Mouse (Mus musculus) MEL (cell line): Measurements from ENCODE around the gene Cnih2. TPM values are rescaled to one million over a fixed set of nuclear protein-coding genes. Genes with fewer than 3 reads are reported as not detected.

Source experiments
- DNase-seq: peaks from one replicate; pipeline ENCODE4 v3.0.0; 2011; ENCODE audit warnings: low read depth, low spot score
- H3K27ac ChIP-seq: 2 replicates; pipeline ENCODE4 v1.5.1; 2012; ENCODE audit warnings: low read depth, mild to moderate bottlenecking, control low read depth, low read length, moderate library complexity; ENCODE audit not compliant: control insufficient read depth
- H3K27me3 ChIP-seq, 2 experiments: fragments of 150-350 bp in 1 of 2; sonication (generic) in 1 of 2; 2 replicates each; pipeline ENCODE4 v1.6.1; 2012; ENCODE audit warnings: low read length in 2 of 2, mild to moderate bottlenecking in 2 of 2, improper control_type of control experiment in 1 of 2, moderate library complexity in 1 of 2; ENCODE audit not compliant: insufficient read depth in 2 of 2, control insufficient read depth in 1 of 2
- H3K36me3 ChIP-seq, 2 experiments: 2 replicates each; pipeline ENCODE4 v1.6.1; 2012 to 2014; ENCODE audit warnings: low read length in 2 of 2, improper control_type of control experiment in 1 of 2, inconsistent platforms in 1 of 2, mild to moderate bottlenecking in 1 of 2; ENCODE audit not compliant: insufficient read depth in 2 of 2, control insufficient read depth in 1 of 2
- H3K4me1 ChIP-seq, 2 experiments: fragments of 150-350 bp in 1 of 2; sonication (generic) in 1 of 2; 2 replicates each; pipeline ENCODE4 v1.6.1; 2012; ENCODE audit warnings: low read length in 2 of 2, improper control_type of control experiment in 1 of 2, mild to moderate bottlenecking in 1 of 2; ENCODE audit not compliant: insufficient read depth in 2 of 2, control insufficient read depth in 1 of 2
- H3K4me3 ChIP-seq, 2 experiments: fragments of 150-350 bp in 1 of 2; sonication (generic) in 1 of 2; 2 replicates each; pipeline ENCODE4 v1.5.1; 2012; ENCODE audit warnings: low read depth in 2 of 2, low read length in 2 of 2, mild to moderate bottlenecking in 2 of 2, moderate library complexity in 2 of 2, control low read depth in 1 of 2, improper control_type of control experiment in 1 of 2; ENCODE audit not compliant: control insufficient read depth in 1 of 2, insufficient read depth in 1 of 2
- H3K79me2 ChIP-seq: 2 replicates; pipeline ENCODE4 v1.6.1; 2012; ENCODE audit warnings: mild to moderate bottlenecking, low read length, moderate library complexity; ENCODE audit not compliant: control insufficient read depth, poor library complexity, insufficient read depth
- H3K9ac ChIP-seq: 2 replicates; pipeline ENCODE4 v1.6.1; 2012; ENCODE audit warnings: low read depth, mild to moderate bottlenecking, control low read depth, low read length, moderate library complexity; ENCODE audit not compliant: control insufficient read depth, poor library complexity, severe bottlenecking
- H3K9me3 ChIP-seq: fragments of 150-350 bp; sonication (generic); replicated peaks from 2 replicates; pipeline ENCODE4 v1.6.1; 2012; ENCODE audit warnings: mild to moderate bottlenecking, low read length, improper control_type of control experiment, moderate library complexity; ENCODE audit not compliant: insufficient read depth
- BHLHE40 ChIP-seq: IDR thresholded peaks from 2 replicates; pipeline ENCODE4 v1.6.1; 2012; ENCODE audit warnings: low read depth, mild to moderate bottlenecking, inconsistent platforms, low read length, improper control_type of control experiment, borderline replicate concordance
- ETS1 ChIP-seq: IDR thresholded peaks from 2 replicates; pipeline ENCODE4 v1.6.1; 2012; ENCODE audit warnings: low read depth, mild to moderate bottlenecking, inconsistent platforms, low read length, improper control_type of control experiment, moderate library complexity
- MAFK ChIP-seq: IDR thresholded peaks from 2 replicates; pipeline ENCODE4 v1.6.1; 2011; ENCODE audit warnings: low read depth, mild to moderate bottlenecking, low read length, improper control_type of control experiment, borderline replicate concordance
- MAZ ChIP-seq: IDR thresholded peaks from 2 replicates; pipeline ENCODE4 v1.6.1; 2012; ENCODE audit warnings: low read depth, mild to moderate bottlenecking, inconsistent platforms, low read length, improper control_type of control experiment
- NELFE ChIP-seq: IDR thresholded peaks from 2 replicates; pipeline ENCODE4 v1.6.1; 2011; ENCODE audit warnings: low read depth, low read length, improper control_type of control experiment
- POLR2AphosphoS2 ChIP-seq: IDR thresholded peaks from 2 replicates; pipeline ENCODE4 v1.6.1; 2011; ENCODE audit warnings: low read length, improper control_type of control experiment
- USF1 ChIP-seq: IDR thresholded peaks from 2 replicates; pipeline ENCODE4 v1.6.1; 2014; ENCODE audit warnings: low read depth, mild to moderate bottlenecking, inconsistent platforms, low read length, improper control_type of control experiment, moderate library complexity
- polyA plus RNA-seq, 2 experiments: library from polyadenylated mRNA; stranded (reverse) in 1 of 2; unstranded in 1 of 2; fragments of >175 nt in 1 of 2; fragments of >200 nt in 1 of 2; gene quantifications; 2 replicates each; pipeline versions ENCODE4 v1.2.1 to v1.2.4; 2012; ENCODE audit warnings: low replicate concordance in 2 of 2, low read depth in 1 of 2; ENCODE audit not compliant: insufficient read length in 2 of 2, insufficient read depth in 1 of 2, missing spikeins in 1 of 2
- total RNA-seq: library from RNA; depleted of rRNA; stranded (reverse); fragments of 300-350 nt; gene quantifications from 2 replicates; pipeline ENCODE4 v1.2.3, GENCODE M21; 2012

Gene Cnih2
- total and polyA plus RNA-seq, 3 experiments: 1.0 to 2.7 TPM; not detected in 1

GRCm38 (mm10) chr19:5097521-5098362, 579 bp downstream of the Cnih2 start:
- Histone ChIP-seq H3K9ac (peak overlapping the region; percentile 61), H3K27me3 (no peaks in the 10 kb centered on the region), H3K36me3 (peaks cover 0 to 4% of the 10 kb centered on the region in 2 experiments; a peak in 2 of 4 replicates), H3K79me2 (no peaks in the 10 kb centered on the region), H3K4me1 (peaks cover 0 to 14% of the 10 kb centered on the region in 2 experiments; a peak in 2 of 4 replicates), H3K27ac (no peak overlapping the region), H3K9me3 (no peaks in the 10 kb centered on the region), H3K4me3 (peak overlapping the region in 1 of 2 experiments; percentile 3; a peak in 1 of 4 replicates)
- DNase-seq: no peak
- TF ChIP-seq MAZ (0 out of 2 replicates have a peak, but pooled peaks have one; percentile 27), MAFK (no peak)

- no peaks in the 10 kb centered on the region for H3K9me3 ChIP-seq
- DNase-seq: no peak
- H3K27me3 ChIP-seq: no peaks in the 10 kb centered on the region
- peaks cover 0 to 14% of the 10 kb centered on the region in 2 experiments; a peak in 2 of 4 replicates for H3K4me1 ChIP-seq
- H3K9ac ChIP-seq: no peak overlapping the region
- H3K79me2 ChIP-seq: no peaks in the 10 kb centered on the region
- peaks cover 0 to 4% of the 10 kb centered on the region in 2 experiments; a peak in 2 of 4 replicates for H3K36me3 ChIP-seq
- no peak overlapping the region for H3K27ac ChIP-seq
- TF ChIP-seq POLR2AphosphoS2 (no peak), MAFK (no peak), NELFE (no peak), USF1 (no peak)
- no peak overlapping the region for H3K4me3 ChIP-seq
Observed at GRCm38 (mm10) chr19:5095887-5096474, 2.3 kb downstream of the Cnih2 start.

GRCm38 (mm10) chr19:5094746-5095417, 3.4 kb downstream of the Cnih2 start:
- no peak for DNase-seq
- no peaks in the 10 kb centered on the region for H3K27me3 ChIP-seq
- no peaks in the 10 kb centered on the region for H3K9me3 ChIP-seq
- H3K4me1 ChIP-seq: peaks cover 0 to 14% of the 10 kb centered on the region in 2 experiments; a peak in 2 of 4 replicates
- H3K9ac ChIP-seq: no peak overlapping the region
- no peak for TF ChIP-seq ETS1
- TF ChIP-seq POLR2AphosphoS2: peak; percentile 33; the same call in 1 of the 2 replicates
- TF ChIP-seq BHLHE40: no peak
- H3K36me3 ChIP-seq: peaks cover 0 to 4% of the 10 kb centered on the region in 2 experiments; a peak in 2 of 4 replicates
- no peak overlapping the region for H3K27ac ChIP-seq
- no peaks in the 10 kb centered on the region for H3K79me2 ChIP-seq
- H3K4me3 ChIP-seq: no peak overlapping the region
